Mouse (Mus musculus): Measurements from ENCODE around the gene Gnl2. TPM values are rescaled to one million over a fixed set of nuclear protein-coding genes. Genes with fewer than 3 reads are reported as not detected.

Gnl2 gene
- 38.2 and 49.0 TPM in 2 replicates for polyA plus RNA-seq (2012; ENCODE audit: insufficient read depth, insufficient read length, missing spikeins)

DNA sequence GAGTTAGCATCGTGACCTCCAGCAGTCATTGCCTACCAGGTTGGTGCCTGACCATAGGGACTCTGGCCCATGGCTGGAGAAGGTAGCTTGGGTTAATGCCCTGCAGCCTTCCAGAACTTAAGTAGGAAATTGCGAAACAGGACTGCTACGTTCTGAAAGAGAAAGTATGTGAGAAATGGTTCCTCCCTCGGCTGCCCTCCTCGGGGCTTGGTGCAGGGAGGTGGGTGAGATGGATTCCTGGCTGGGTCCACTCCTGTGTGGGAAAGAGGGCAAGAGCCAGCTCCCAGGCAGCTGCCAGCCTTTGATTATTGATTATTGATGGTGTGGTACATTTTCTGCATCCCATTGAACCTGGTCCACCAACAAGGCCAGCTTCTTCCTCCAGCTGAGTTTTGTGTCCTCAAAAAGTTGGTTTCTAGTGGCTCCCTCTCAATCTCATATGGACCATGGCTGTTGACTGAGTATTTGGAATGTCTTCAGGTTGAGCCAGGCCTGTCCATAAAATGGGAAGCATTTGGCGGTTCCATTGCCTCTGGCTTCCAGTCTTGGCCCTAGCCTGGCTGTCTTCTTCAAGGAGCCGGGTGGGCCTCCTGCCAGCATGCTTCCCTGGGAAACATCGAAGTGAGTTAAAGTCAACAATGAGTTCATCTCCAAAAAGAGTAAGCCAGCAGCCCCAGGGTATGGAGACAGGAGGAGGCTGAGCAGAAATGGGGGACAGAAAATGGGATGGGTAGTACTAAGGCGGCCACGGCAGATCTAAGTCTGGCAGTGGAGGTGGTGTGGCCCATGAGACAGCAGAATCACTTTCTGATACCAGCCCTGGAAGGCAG is at the start of gene Gnl2:
Gnl2 (plus strand) TSS at position 780 of the 830 bp plus-strand sequence.
- Histone ChIP-seq H3K4me3 (ENCODE audit: insufficient read depth, low read length) (0 out of 2 replicates have a peak within 1 kb of the TSS, but pooled peaks have one; percentile 9), H3K4me1 (ENCODE audit: control insufficient read depth, insufficient read depth, low read length) (peaks cover 8% of the 10 kb centered on the region; the same call in 1 of the 2 replicates), H3K27ac (ENCODE audit: insufficient read depth, low read depth, low read length) (no peak within 1 kb of the TSS)
- TF ChIP-seq POLR2A (IDR thresholded peaks at IDR 0.05; ENCODE audit: borderline replicate concordance, low read depth, low read length): no peak
- TF ChIP-seq CTCF (IDR thresholded peaks at IDR 0.05; ENCODE audit: low read depth, low read length): no peak

DNA sequence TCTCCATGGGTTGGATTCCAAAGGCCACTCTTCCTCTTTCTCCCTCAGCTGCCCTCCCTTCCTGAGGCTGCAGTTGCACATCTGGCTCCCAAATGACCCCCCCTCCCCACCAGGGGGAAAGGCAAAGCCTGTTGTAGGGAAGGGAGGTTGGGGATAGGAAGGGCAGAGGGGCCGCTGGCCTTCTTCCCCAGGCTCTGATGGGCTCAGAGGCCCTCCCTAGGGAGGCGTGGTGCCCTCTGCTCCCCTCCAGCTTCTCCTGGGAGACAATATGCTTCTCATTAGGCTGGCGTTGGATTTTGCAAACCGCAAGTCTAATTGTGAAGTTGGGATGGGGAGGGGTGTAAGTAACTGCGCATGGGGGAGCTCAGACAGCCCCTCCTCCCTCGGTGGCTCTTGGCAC is 47.7 kb upstream of the Gnl2 start:
- Histone ChIP-seq H3K4me1 (ENCODE audit: control insufficient read depth, insufficient read depth, low read length) (no peaks in the 10 kb centered on the region), H3K4me3 (ENCODE audit: insufficient read depth, low read length) (no peak overlapping the region), H3K27ac (ENCODE audit: insufficient read depth, low read depth, low read length) (no peak overlapping the region)
- TF ChIP-seq CTCF (IDR thresholded peaks at IDR 0.05; ENCODE audit: low read depth, low read length): no peak
- TF ChIP-seq POLR2A (IDR thresholded peaks at IDR 0.05; ENCODE audit: borderline replicate concordance, low read depth, low read length): no peak

DNA sequence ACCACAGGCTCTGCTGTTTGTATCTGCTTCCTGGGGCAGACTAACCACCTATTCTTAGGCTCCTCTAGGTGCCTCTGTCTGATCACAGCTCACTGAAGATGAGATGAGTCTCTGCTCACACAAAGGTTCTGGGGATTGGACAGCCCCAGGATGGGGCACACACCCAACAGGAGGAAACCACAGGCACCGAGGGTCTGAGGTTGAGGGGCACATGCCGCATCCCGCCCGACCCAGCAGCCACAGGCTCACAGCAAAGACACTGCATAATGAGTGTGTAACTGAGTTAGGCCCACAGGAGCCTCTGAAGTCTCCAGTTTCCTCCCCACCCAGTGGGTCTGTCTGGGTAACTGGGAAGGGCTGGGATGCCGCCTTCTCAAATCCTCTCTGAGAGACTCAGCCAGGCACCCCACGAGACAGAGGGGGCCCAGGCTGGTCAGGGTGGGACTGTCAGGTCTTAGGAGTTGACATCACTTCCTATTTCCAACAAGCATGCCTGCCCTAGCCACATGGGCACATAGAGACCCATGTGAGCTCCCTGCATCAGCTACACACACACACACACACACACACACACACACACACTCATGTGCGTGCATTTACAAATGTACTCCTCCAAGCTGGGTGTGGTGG is 47.1 kb upstream of the Gnl2 start:
- no peaks in the 10 kb centered on the region for H3K4me1 ChIP-seq (ENCODE audit: control insufficient read depth, insufficient read depth, low read length)
- H3K4me3 ChIP-seq (ENCODE audit: insufficient read depth, low read length): no peak overlapping the region
- H3K27ac ChIP-seq (ENCODE audit: insufficient read depth, low read depth, low read length): no peak overlapping the region
- TF ChIP-seq POLR2A (IDR thresholded peaks at IDR 0.05; ENCODE audit: borderline replicate concordance, low read depth, low read length) (no peak), CTCF (IDR thresholded peaks at IDR 0.05; ENCODE audit: low read depth, low read length) (no peak)

DNA sequence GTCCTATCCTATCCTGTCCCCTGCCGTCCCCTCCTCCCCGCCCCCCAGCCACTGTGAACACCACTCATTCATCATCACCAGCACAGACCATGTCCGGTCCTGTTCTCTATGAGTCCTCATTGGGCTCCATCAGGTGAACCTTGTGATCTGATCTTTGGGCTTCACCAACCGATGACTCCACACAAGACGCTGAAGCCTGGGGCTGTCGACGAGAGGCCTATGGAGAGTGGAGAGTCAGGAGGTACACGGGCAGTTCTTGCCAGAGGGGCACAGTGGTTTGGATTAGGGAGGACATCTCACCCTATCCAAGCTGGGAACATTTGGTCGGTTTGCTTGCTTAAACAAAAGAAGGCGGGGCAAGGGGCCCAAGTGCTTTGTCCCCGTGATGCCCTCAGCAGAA is 46.2 kb upstream of the Gnl2 start:
- H3K4me1 ChIP-seq (ENCODE audit: control insufficient read depth, insufficient read depth, low read length): no peaks in the 10 kb centered on the region
- H3K27ac ChIP-seq (ENCODE audit: insufficient read depth, low read depth, low read length): no peak overlapping the region
- TF ChIP-seq POLR2A (IDR thresholded peaks at IDR 0.05; ENCODE audit: borderline replicate concordance, low read depth, low read length) (no peak), CTCF (IDR thresholded peaks at IDR 0.05; ENCODE audit: low read depth, low read length) (no peak)
- no peak overlapping the region for H3K4me3 ChIP-seq (ENCODE audit: insufficient read depth, low read length)

DNA sequence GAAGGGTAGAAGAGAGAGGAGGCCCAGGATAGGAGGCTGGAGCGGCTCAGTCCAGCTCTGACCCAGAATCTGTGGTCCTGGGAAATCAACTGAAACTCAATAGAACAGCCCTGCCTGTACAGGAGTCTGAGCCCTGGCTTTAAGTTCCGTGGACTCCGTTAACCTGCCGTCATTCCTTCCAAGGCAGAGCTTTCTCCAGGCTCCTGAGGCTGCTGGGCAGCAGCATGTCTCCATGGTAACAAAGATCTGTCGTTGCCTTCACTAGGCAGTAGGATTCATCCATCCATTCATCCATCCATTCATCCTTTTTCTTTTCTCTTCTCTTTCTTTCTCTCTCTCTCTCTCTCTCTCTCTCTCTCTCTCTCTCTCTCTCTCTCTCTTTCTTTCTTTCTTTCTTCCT is 45.7 kb upstream of the Gnl2 start:
- no peak for TF ChIP-seq CTCF (IDR thresholded peaks at IDR 0.05; ENCODE audit: low read depth, low read length)
- TF ChIP-seq POLR2A (IDR thresholded peaks at IDR 0.05; ENCODE audit: borderline replicate concordance, low read depth, low read length): no peak

GRCm38 (mm10) chr4:124971094-124971493 is 45.3 kb upstream of the Gnl2 start:
- TF ChIP-seq POLR2A (IDR thresholded peaks at IDR 0.05; ENCODE audit: borderline replicate concordance, low read depth, low read length): no peak
- no peak for TF ChIP-seq CTCF (IDR thresholded peaks at IDR 0.05; ENCODE audit: low read depth, low read length)
- Histone ChIP-seq H3K4me1 (ENCODE audit: control insufficient read depth, insufficient read depth, low read length) (no peaks in the 10 kb centered on the region), H3K27ac (ENCODE audit: insufficient read depth, low read depth, low read length) (no peak overlapping the region), H3K4me3 (ENCODE audit: insufficient read depth, low read length) (no peak overlapping the region)

More for the DNA sequence above, 45.7 kb upstream of the Gnl2 start:
- Histone ChIP-seq H3K4me1 (ENCODE audit: control insufficient read depth, insufficient read depth, low read length) (no peaks in the 10 kb centered on the region), H3K4me3 (ENCODE audit: insufficient read depth, low read length) (no peak overlapping the region), H3K27ac (ENCODE audit: insufficient read depth, low read depth, low read length) (no peak overlapping the region)

DNA sequence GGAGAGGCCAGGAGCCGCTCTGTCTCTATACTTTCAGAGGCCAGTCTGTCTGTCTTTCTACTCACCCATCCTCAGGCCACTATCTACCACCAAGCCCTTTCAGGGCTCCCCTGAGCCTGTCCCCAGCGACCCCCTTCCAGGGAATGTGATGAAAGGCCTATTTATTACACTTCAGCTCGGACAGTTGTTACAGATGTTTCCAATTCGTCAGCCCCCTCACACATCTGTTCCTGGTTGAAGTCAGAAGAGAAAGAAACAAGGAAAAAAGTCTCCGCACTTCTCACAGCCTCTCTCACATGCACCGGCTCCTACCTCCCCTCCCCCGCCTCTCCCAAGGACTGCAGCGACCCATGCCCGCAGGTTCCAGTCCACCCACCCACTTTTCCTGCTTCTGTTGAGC is 44.1 kb upstream of the Gnl2 start:
- no peak overlapping the region for H3K27ac ChIP-seq (ENCODE audit: insufficient read depth, low read depth, low read length)
- no peak overlapping the region for H3K4me3 ChIP-seq (ENCODE audit: insufficient read depth, low read length)
- TF ChIP-seq POLR2A (IDR thresholded peaks at IDR 0.05; ENCODE audit: borderline replicate concordance, low read depth, low read length): no peak
- TF ChIP-seq CTCF (IDR thresholded peaks at IDR 0.05; ENCODE audit: low read depth, low read length): no peak
- H3K4me1 ChIP-seq (ENCODE audit: control insufficient read depth, insufficient read depth, low read length): no peaks in the 10 kb centered on the region

- TF ChIP-seq CTCF (IDR thresholded peaks at IDR 0.05; ENCODE audit: low read depth, low read length) (no peak), POLR2A (IDR thresholded peaks at IDR 0.05; ENCODE audit: borderline replicate concordance, low read depth, low read length) (no peak)
- no peaks in the 10 kb centered on the region for H3K4me1 ChIP-seq (ENCODE audit: control insufficient read depth, insufficient read depth, low read length)
These were observed 43.1 kb upstream of the Gnl2 start for GRCm38 (mm10) chr4:124973296-124973695.

DNA sequence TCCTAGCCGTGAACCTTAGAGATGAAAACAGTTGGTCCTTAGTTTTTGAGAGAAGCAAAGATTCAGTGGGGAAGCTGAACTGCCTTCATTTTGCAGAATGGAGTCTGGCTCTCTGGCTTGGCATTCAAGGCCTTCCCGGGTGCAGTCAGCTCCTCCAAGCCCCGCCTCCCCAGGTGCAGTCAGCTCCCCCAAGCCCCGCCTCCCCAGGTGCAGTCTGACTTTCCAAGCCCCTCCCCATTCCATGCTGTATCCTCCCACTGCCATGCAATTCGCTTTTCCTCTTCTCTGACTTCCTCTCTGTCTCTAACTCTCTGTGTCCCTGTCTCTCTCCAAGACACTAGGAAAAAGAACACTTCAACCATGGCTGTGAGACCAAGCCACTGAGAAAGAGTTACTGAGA is 38.2 kb upstream of the Gnl2 start:
- Histone ChIP-seq H3K27ac (ENCODE audit: insufficient read depth, low read depth, low read length) (no peak overlapping the region), H3K4me1 (ENCODE audit: control insufficient read depth, insufficient read depth, low read length) (no peaks in the 10 kb centered on the region), H3K4me3 (ENCODE audit: insufficient read depth, low read length) (no peak overlapping the region)
- TF ChIP-seq CTCF (IDR thresholded peaks at IDR 0.05; ENCODE audit: low read depth, low read length) (no peak), POLR2A (IDR thresholded peaks at IDR 0.05; ENCODE audit: borderline replicate concordance, low read depth, low read length) (no peak)

More at GRCm38 (mm10) chr4:124973296-124973695, 43.1 kb upstream of the Gnl2 start:
- H3K27ac ChIP-seq (ENCODE audit: insufficient read depth, low read depth, low read length): no peak overlapping the region
- no peak overlapping the region for H3K4me3 ChIP-seq (ENCODE audit: insufficient read depth, low read length)
